ENCODE assay signal across 23 mouse cellular contexts in the genomic region with DNA sequence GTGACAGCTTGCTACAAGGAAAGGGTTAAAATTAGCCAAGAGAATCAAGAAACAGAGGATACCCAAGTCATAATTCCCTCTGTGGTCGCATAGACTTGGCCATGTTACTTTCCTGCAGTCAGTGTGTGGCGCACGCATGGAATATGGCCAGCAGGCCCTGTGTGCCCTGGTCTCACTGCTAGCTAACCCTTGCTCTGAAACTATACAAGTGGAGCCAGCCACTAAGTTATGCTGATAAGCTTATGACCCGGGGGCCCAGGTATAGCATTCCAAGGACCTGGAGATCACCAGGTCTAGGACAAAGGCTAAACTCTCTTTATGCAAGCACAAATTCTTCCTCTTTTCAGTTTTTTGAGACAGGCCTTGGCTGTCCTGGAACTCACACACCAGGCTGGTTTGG. TPM values are rescaled to one million over a fixed set of nuclear protein-coding genes. Genes with fewer than 3 reads are reported as not detected.
DNase-seq lines count a peak whose midpoint lies in the region; ATAC-seq lines count a peak whose summit lies in the region.
"Had no signal": no experiment of that assay in that cellular context is flagged by ENCODE, and none has a peak within 500 bp of the region (broad histone marks: within the 10 kb centered on the region; RNA-seq: fewer than 3 reads in every experiment).

No protein-coding gene starts in this region.

- H3K27ac ChIP-seq in heart, embryonic 12.5 days (ENCODE audit: poor library complexity, severe bottlenecking), result no peak overlapping the region
- H3K27ac ChIP-seq in midbrain, embryonic 11.5 days (ENCODE audit: low read depth, low read length), result no peak overlapping the region
- no peak overlapping the region for H3K27ac ChIP-seq in midbrain, embryonic 13.5 days
- H3K27ac ChIP-seq in intestine, embryonic 16.5 days (ENCODE audit: low read length), result peak overlapping the region; percentile 68
- H3K27ac ChIP-seq: embryonic facial prominence, embryonic 13.5 days; embryonic facial prominence, embryonic 15.5 days; forebrain, embryonic 10.5 days; forebrain, embryonic 12.5 days had no signal

- H3K9ac ChIP-seq in heart, embryonic 12.5 days, result no peak overlapping the region
- no peak overlapping the region for H3K9ac ChIP-seq in midbrain, embryonic 11.5 days (ENCODE audit: low read length)
- no peak overlapping the region for H3K9ac ChIP-seq in midbrain, embryonic 13.5 days (replicated peaks)
- H3K9ac ChIP-seq in intestine, embryonic 16.5 days (ENCODE audit: low read depth, low read length), result no peak overlapping the region
- H3K9ac ChIP-seq: embryonic facial prominence, embryonic 13.5 days; embryonic facial prominence, embryonic 15.5 days; forebrain, embryonic 12.5 days had no signal

- peaks cover under 1% of the 10 kb centered on the region; the same call in 1 of the 2 replicates for H3K4me1 ChIP-seq in heart, embryonic 12.5 days (replicated peaks)
- no peaks in the 10 kb centered on the region for H3K4me1 ChIP-seq in midbrain, embryonic 11.5 days (ENCODE audit: control insufficient read depth, insufficient read depth, low read length)
- H3K4me1 ChIP-seq in midbrain, embryonic 13.5 days (replicated peaks), result no peaks in the 10 kb centered on the region
- no peaks in the 10 kb centered on the region for H3K4me1 ChIP-seq in intestine, embryonic 16.5 days (ENCODE audit: control insufficient read depth, insufficient read depth, low read length)
- H3K4me1 ChIP-seq: embryonic facial prominence, embryonic 13.5 days; embryonic facial prominence, embryonic 15.5 days; forebrain, embryonic 10.5 days; forebrain, embryonic 12.5 days had no signal

- H3K27me3 ChIP-seq in heart, embryonic 12.5 days (replicated peaks), result peaks cover 49% of the 10 kb centered on the region
- H3K27me3 ChIP-seq in midbrain, embryonic 11.5 days (ENCODE audit: control insufficient read depth, insufficient read depth, low read length), result no peaks in the 10 kb centered on the region
- H3K27me3 ChIP-seq in midbrain, embryonic 13.5 days, result no peaks in the 10 kb centered on the region
- no peaks in the 10 kb centered on the region for H3K27me3 ChIP-seq in intestine, embryonic 16.5 days (replicated peaks; ENCODE audit: control insufficient read depth, insufficient read depth, low read length)
- H3K27me3 ChIP-seq: embryonic facial prominence, embryonic 13.5 days; embryonic facial prominence, embryonic 15.5 days; forebrain, embryonic 12.5 days had no signal

- 88% methylated on average over 4 of the region's 4 CpGs for WGBS in heart, embryonic 12.5 days
- WGBS in midbrain, embryonic 11.5 days, result 94% methylated on average over 4 of the region's 4 CpGs
- WGBS in midbrain, embryonic 13.5 days, result 89% methylated on average over 4 of the region's 4 CpGs
- WGBS in intestine, embryonic 16.5 days, result 79% methylated on average over 4 of the region's 4 CpGs

- no peak overlapping the region for H3K4me2 ChIP-seq in heart, embryonic 12.5 days
- H3K4me2 ChIP-seq in midbrain, embryonic 11.5 days, result no peak overlapping the region
- no peak overlapping the region for H3K4me2 ChIP-seq in midbrain, embryonic 13.5 days (replicated peaks)
- no peak overlapping the region for H3K4me2 ChIP-seq in intestine, embryonic 16.5 days (ENCODE audit: low read depth, low read length)
- H3K4me2 ChIP-seq: embryonic facial prominence, embryonic 13.5 days; embryonic facial prominence, embryonic 15.5 days; forebrain, embryonic 12.5 days had no signal

- no peak overlapping the region for H3K4me3 ChIP-seq in heart, embryonic 12.5 days
- H3K4me3 ChIP-seq in midbrain, embryonic 11.5 days (ENCODE audit: low read depth, low read length), result no peak overlapping the region
- H3K4me3 ChIP-seq in midbrain, embryonic 13.5 days (replicated peaks), result no peak overlapping the region
- H3K4me3 ChIP-seq in intestine, embryonic 16.5 days (ENCODE audit: low read length), result no peak overlapping the region
- H3K4me3 ChIP-seq: embryonic facial prominence, embryonic 13.5 days; embryonic facial prominence, embryonic 15.5 days; erythroblast, embryonic 14.5 days; forebrain, embryonic 10.5 days; forebrain, embryonic 12.5 days had no signal

- peaks cover 49% of the 10 kb centered on the region for H3K36me3 ChIP-seq in heart, embryonic 12.5 days
- H3K36me3 ChIP-seq in midbrain, embryonic 11.5 days (ENCODE audit: control insufficient read depth, insufficient read depth, low read length), result peaks cover 11% of the 10 kb centered on the region
- H3K36me3 ChIP-seq in midbrain, embryonic 13.5 days, result peaks cover 76% of the 10 kb centered on the region
- peaks cover 9% of the 10 kb centered on the region for H3K36me3 ChIP-seq in intestine, embryonic 16.5 days (ENCODE audit: control insufficient read depth, insufficient read depth, low read length)

- DNase-seq in heart, adult 11 months, result peak; percentile 83
- peak; percentile 28 for DNase-seq in midbrain, embryonic 11.5 days (ENCODE audit: low spot score, missing footprints)
- no peak for DNase-seq in layer of hippocampus, postnatal 36 days
- DNase-seq in right cerebral cortex, adult 2 months (ENCODE audit: low spot score in 2 of 2), result no peak
- DNase-seq: adrenal gland, adult 2 months; adrenal gland, postnatal 10 days; adrenal gland, postnatal 25 days; cerebellum, adult 11 months; cerebellum, adult 18-20 months; cerebellum, adult 8-10 months; cerebellum, adult 9-11 months; cerebellum, postnatal 14 days; cerebellum, postnatal 36 days; embryo, embryonic 11 days had no signal

- no peaks in the 10 kb centered on the region; the same call in 1 of the 2 replicates for H3K9me3 ChIP-seq in heart, embryonic 12.5 days (replicated peaks)
- H3K9me3 ChIP-seq in midbrain, embryonic 11.5 days (ENCODE audit: control insufficient read depth, low read length), result no peaks in the 10 kb centered on the region
- H3K9me3 ChIP-seq in midbrain, embryonic 13.5 days, result no peaks in the 10 kb centered on the region
- H3K9me3 ChIP-seq in intestine, embryonic 16.5 days (ENCODE audit: control insufficient read depth, low read length), result no peaks in the 10 kb centered on the region
- H3K9me3 ChIP-seq: embryonic facial prominence, embryonic 13.5 days; embryonic facial prominence, embryonic 15.5 days; forebrain, embryonic 10.5 days; forebrain, embryonic 12.5 days had no signal

- ATAC-seq in heart, embryonic 12.5 days (ENCODE audit: insufficient number of reproducible peaks, low FRiP score), result no peak
- ATAC-seq in midbrain, embryonic 11.5 days (ENCODE audit: low FRiP score), result no peak
- ATAC-seq in midbrain, embryonic 13.5 days, result no peak
- ATAC-seq in intestine, embryonic 16.5 days, result peak; percentile 72
- ATAC-seq: forebrain, embryonic 14.5 days had no signal

RNA-seq across cellular contexts. Expression of gene Crcp, which starts 11.7 kb away (rescaled TPM):
- polyA plus RNA-seq in heart, embryonic 12.5 days (2016; fragmentation: Nextera tagmentation; extraction: Ambion mirVana), result 21.2 and 22.5 TPM in 2 replicates
- 41.1 and 42.7 TPM in 2 replicates for polyA plus RNA-seq in midbrain, embryonic 11.5 days (2014; fragmentation: Nextera tagmentation; extraction: Ambion mirVana)
- polyA plus RNA-seq in midbrain, embryonic 13.5 days (2015; fragmentation: Nextera tagmentation; extraction: Ambion mirVana), result 79.3 and 82.2 TPM in 2 replicates
- polyA plus RNA-seq in intestine, embryonic 16.5 days (2015; fragmentation: Nextera tagmentation; extraction: Ambion mirVana), result 37.2 and 38.7 TPM in 2 replicates
- total RNA-seq in layer of hippocampus, postnatal 36 days (2021), result 10 to 100 TPM; 37.0 to 38.2 TPM

RNA-seq across cellular contexts. Expression of gene Asl, which starts 11.8 kb away (rescaled TPM):
- 15.7 and 19.1 TPM in 2 replicates for polyA plus RNA-seq in heart, embryonic 12.5 days (2016; fragmentation: Nextera tagmentation; extraction: Ambion mirVana)
- polyA plus RNA-seq in midbrain, embryonic 11.5 days (2014; fragmentation: Nextera tagmentation; extraction: Ambion mirVana), result 24.2 and 30.1 TPM in 2 replicates
- polyA plus RNA-seq in midbrain, embryonic 13.5 days (2015; fragmentation: Nextera tagmentation; extraction: Ambion mirVana), result 30.4 and 33.4 TPM in 2 replicates
- 74.1 and 89.4 TPM in 2 replicates for polyA plus RNA-seq in intestine, embryonic 16.5 days (2015; fragmentation: Nextera tagmentation; extraction: Ambion mirVana)
- total RNA-seq in layer of hippocampus, postnatal 36 days (2021), result 10 to 100 TPM; 18.0 to 18.8 TPM

RNA-seq across cellular contexts. Expression of gene Tpst1, which starts 32.3 kb away (rescaled TPM):
- 25.8 and 29.4 TPM in 2 replicates for polyA plus RNA-seq in heart, embryonic 12.5 days (2016; fragmentation: Nextera tagmentation; extraction: Ambion mirVana)
- 64.7 and 68.7 TPM in 2 replicates for polyA plus RNA-seq in midbrain, embryonic 11.5 days (2014; fragmentation: Nextera tagmentation; extraction: Ambion mirVana)
- polyA plus RNA-seq in midbrain, embryonic 13.5 days (2015; fragmentation: Nextera tagmentation; extraction: Ambion mirVana), result 47.4 and 51.0 TPM in 2 replicates
- polyA plus RNA-seq in intestine, embryonic 16.5 days (2015; fragmentation: Nextera tagmentation; extraction: Ambion mirVana), result 46.4 and 51.7 TPM in 2 replicates
- 10 to 100 TPM; 50.2 to 50.6 TPM for total RNA-seq in layer of hippocampus, postnatal 36 days (2021)

RNA-seq across cellular contexts. Expression of gene Gusb, which starts 37.9 kb away (rescaled TPM):
- polyA plus RNA-seq in heart, embryonic 12.5 days (2016; fragmentation: Nextera tagmentation; extraction: Ambion mirVana), result 46.8 and 48.1 TPM in 2 replicates
- polyA plus RNA-seq in midbrain, embryonic 11.5 days (2014; fragmentation: Nextera tagmentation; extraction: Ambion mirVana), result 31.8 and 33.9 TPM in 2 replicates
- 21.7 and 23.3 TPM in 2 replicates for polyA plus RNA-seq in midbrain, embryonic 13.5 days (2015; fragmentation: Nextera tagmentation; extraction: Ambion mirVana)
- 110 and 131 TPM in 2 replicates for polyA plus RNA-seq in intestine, embryonic 16.5 days (2015; fragmentation: Nextera tagmentation; extraction: Ambion mirVana)
- total RNA-seq in layer of hippocampus, postnatal 36 days (2021), result 10 to 100 TPM in 1 of 2 experiments, 1 to 10 TPM in 1; 9.7 to 10.6 TPM

Comparison
In these comparisons a context has a peak if more than half of its experiments do, and no peak if none do; other contexts are left out.
1. DNase-seq: peak in heart, adult 11 months (single experiment) and midbrain, embryonic 11.5 days (single experiment); none in layer of hippocampus, postnatal 36 days (0 of 2) and right cerebral cortex, adult 2 months (0 of 2).